Mouse (Mus musculus) CD4-positive, CD25-positive, alpha-beta regulatory T cell, adult 4 months (primary cell): ENCODE data around the gene Slc35b1. TPM values are rescaled to one million over a fixed set of nuclear protein-coding genes. Genes with fewer than 3 reads are reported as not detected.
A peak's percentile ranks its signal among the peaks of the same experiment; 100 is the strongest.

Experiments used
- ATAC-seq: one replicate; pipeline ENCODE4 v1.8.0; 2017
- polyA plus RNA-seq, 2 experiments: library from polyadenylated mRNA; unstranded; fragments of 100-300 nt; shearing (Covaris generic); gene quantifications; one replicate each; pipeline ENCODE4 v1.2.1; 2017

The Slc35b1 gene
- polyA plus RNA-seq, result 10 to 100 TPM; 53.8 to 61.1 TPM

GRCm38 (mm10) chr11:95384319-95384972 lies at the start of gene Slc35b1:
TSS of gene Slc35b1 (plus strand) at chr11:95384692.
- ATAC-seq, result peak; percentile 92

- ATAC-seq, result peak; percentile 91
These were observed 47.8 kb upstream of the Slc35b1 start, which contains the start of gene Fam117a for GRCm38 (mm10) chr11:95336568-95337128. TSS of gene Fam117a (plus strand) at chr11:95337018.

- ATAC-seq, result peak; percentile 19
These were observed 47.2 kb upstream of the Slc35b1 start for GRCm38 (mm10) chr11:95337129-95337813.

- ATAC-seq, result no peak
These were observed 46.6 kb upstream of the Slc35b1 start for GRCm38 (mm10) chr11:95337846-95338342.

GRCm38 (mm10) chr11:95339471-95340021 lies 44.9 kb upstream of the Slc35b1 start:
- ATAC-seq, result no peak

- ATAC-seq, result no peak
These were observed 44.2 kb upstream of the Slc35b1 start for GRCm38 (mm10) chr11:95340259-95340658.

- ATAC-seq, result no peak
These were observed 43.8 kb upstream of the Slc35b1 start for GRCm38 (mm10) chr11:95340664-95341063.

- ATAC-seq, result no peak
These were observed 41.3 kb upstream of the Slc35b1 start for GRCm38 (mm10) chr11:95343180-95343579.

- no peak for ATAC-seq
These were observed 40.3 kb upstream of the Slc35b1 start for GRCm38 (mm10) chr11:95344181-95344580.

GRCm38 (mm10) chr11:95350289-95350688 lies 34.2 kb upstream of the Slc35b1 start:
- no peak for ATAC-seq

- ATAC-seq, result peak; percentile 37
These were observed 33.5 kb upstream of the Slc35b1 start for GRCm38 (mm10) chr11:95350960-95351359.

- no peak for ATAC-seq
These were observed 31.8 kb upstream of the Slc35b1 start for GRCm38 (mm10) chr11:95352686-95353085.

GRCm38 (mm10) chr11:95353226-95353625 lies 31.3 kb upstream of the Slc35b1 start:
- ATAC-seq, result peak; percentile 7

- ATAC-seq, result no peak
These were observed 30.1 kb upstream of the Slc35b1 start for GRCm38 (mm10) chr11:95354228-95354944.

- no peak for ATAC-seq
These were observed 29.4 kb upstream of the Slc35b1 start for GRCm38 (mm10) chr11:95354945-95355660.

GRCm38 (mm10) chr11:95355661-95356011 lies 28.9 kb upstream of the Slc35b1 start:
- ATAC-seq, result no peak

GRCm38 (mm10) chr11:95356039-95356438 lies 28.5 kb upstream of the Slc35b1 start:
- no peak for ATAC-seq

- peak; percentile 87 for ATAC-seq
These were observed 27.8 kb upstream of the Slc35b1 start for GRCm38 (mm10) chr11:95356469-95357273.

- ATAC-seq, result no peak
These were observed 26.2 kb upstream of the Slc35b1 start for GRCm38 (mm10) chr11:95358263-95358662.

GRCm38 (mm10) chr11:95364388-95364787 lies 20.1 kb upstream of the Slc35b1 start:
- ATAC-seq, result no peak

GRCm38 (mm10) chr11:95365596-95365995 lies 18.9 kb upstream of the Slc35b1 start:
- ATAC-seq, result no peak
